In genomic region chr6:34720447-34720846, GRCm38 (mm10) we compare ENCODE assay signal across 15 mouse cellular contexts. TPM values are rescaled to one million over a fixed set of nuclear protein-coding genes. Genes with fewer than 3 reads are reported as not detected.
DNase-seq lines count a peak whose midpoint lies in the region; ATAC-seq and TF ChIP-seq lines count a peak whose summit lies in the region.
"Had no signal": no experiment of that assay in that cellular context is flagged by ENCODE, and none has a peak within 500 bp of the region (broad histone marks: within the 10 kb centered on the region; RNA-seq: fewer than 3 reads in every experiment).

No protein-coding gene starts in this region.

- H3K9me3 ChIP-seq in kidney, embryonic 16.5 days (ENCODE audit: low read length), result peaks cover 5% of the 10 kb centered on the region; the same call in 1 of the 2 replicates
- no peaks in the 10 kb centered on the region for H3K9me3 ChIP-seq in heart, embryonic 15.5 days (replicated peaks)
- H3K9me3 ChIP-seq: neural tube, embryonic 13.5 days had no signal

- peak; percentile 56 for DNase-seq in kidney, adult 2 months
- peak; percentile 47 for DNase-seq in adipocyte (ENCODE audit: low spot score)
- DNase-seq in lung, postnatal 14 days, result peak; percentile 73
- DNase-seq in embryo, embryonic 10.5 days (ENCODE audit: low spot score), result no peak
- no peak for DNase-seq in left cerebral cortex, adult 8-10 months (ENCODE audit: low spot score in 2 of 2)
- DNase-seq: cerebellum, adult 11 months; midbrain, embryonic 14.5 days; right cerebral cortex, adult 18-20 months had no signal

- no peak overlapping the region for H3K4me2 ChIP-seq in kidney, embryonic 16.5 days (replicated peaks; ENCODE audit: low read depth, low read length)
- H3K4me2 ChIP-seq in heart, embryonic 15.5 days, result no peak overlapping the region
- H3K4me2 ChIP-seq: neural tube, embryonic 13.5 days had no signal

- no peak overlapping the region for H3K27ac ChIP-seq in kidney, adult 2 months (ENCODE audit: insufficient read depth, low read depth, low read length)
- H3K27ac ChIP-seq in kidney, embryonic 16.5 days (ENCODE audit: low read length), result no peak overlapping the region; the same call in 1 of the 2 replicates
- peak overlapping the region; percentile 35; the same call in 1 of the 2 replicates for H3K27ac ChIP-seq in heart, embryonic 15.5 days
- H3K27ac ChIP-seq: forebrain, embryonic 10.5 days; left cerebral cortex, adult 2 months; liver, embryonic 14.5 days; neural tube, embryonic 13.5 days had no signal

- no peak overlapping the region for H3K4me3 ChIP-seq in kidney, adult 2 months (ENCODE audit: insufficient read depth, low read depth, low read length)
- H3K4me3 ChIP-seq in kidney, embryonic 16.5 days (ENCODE audit: low read length), result no peak overlapping the region
- H3K4me3 ChIP-seq in heart, embryonic 15.5 days, result no peak overlapping the region
- H3K4me3 ChIP-seq: forebrain, embryonic 10.5 days; left cerebral cortex, adult 2 months; neural tube, embryonic 13.5 days had no signal

- peaks cover 9% of the 10 kb centered on the region; the same call in 1 of the 2 replicates for H3K4me1 ChIP-seq in kidney, adult 2 months (ENCODE audit: control insufficient read depth, insufficient read depth, low read length)
- H3K4me1 ChIP-seq in kidney, embryonic 16.5 days (ENCODE audit: insufficient read depth, low read length), result peaks cover 43% of the 10 kb centered on the region
- peaks cover 64% of the 10 kb centered on the region for H3K4me1 ChIP-seq in heart, embryonic 15.5 days (replicated peaks)
- H3K4me1 ChIP-seq: neural tube, embryonic 13.5 days had no signal

- 46% methylated on average over 4 of the region's 4 CpGs for WGBS in kidney, adult 2 months
- WGBS in kidney, embryonic 16.5 days, result 34% methylated on average over 4 of the region's 4 CpGs
- 56% methylated on average over 4 of the region's 4 CpGs for WGBS in heart, embryonic 15.5 days

- H3K9ac ChIP-seq in kidney, embryonic 16.5 days (replicated peaks; ENCODE audit: low read length), result no peak overlapping the region; the same call in 1 of the 2 replicates
- 0 out of 2 replicates have a peak overlapping the region, but pooled peaks have one; percentile 36 for H3K9ac ChIP-seq in heart, embryonic 15.5 days
- H3K9ac ChIP-seq: liver, embryonic 14.5 days; neural tube, embryonic 13.5 days had no signal

- H3K36me3 ChIP-seq in kidney, adult 2 months (ENCODE audit: control insufficient read depth, insufficient read depth, low read length), result no peaks in the 10 kb centered on the region
- no peaks in the 10 kb centered on the region for H3K36me3 ChIP-seq in kidney, embryonic 16.5 days (ENCODE audit: insufficient read depth, low read length)
- H3K36me3 ChIP-seq in heart, embryonic 15.5 days, result peaks cover 6% of the 10 kb centered on the region; the same call in 1 of the 2 replicates
- H3K36me3 ChIP-seq: neural tube, embryonic 13.5 days had no signal

- TF ChIP-seq POLR2A in kidney, adult 2 months (IDR thresholded peaks at IDR 0.05; ENCODE audit: low read depth, low read length), result no peak

- ATAC-seq in kidney, embryonic 16.5 days (ENCODE audit: low FRiP score, low TSS enrichment), result no peak
- ATAC-seq in heart, embryonic 15.5 days (replicated peaks; ENCODE audit: insufficient number of reproducible peaks, insufficient read depth, low FRiP score, low read depth), result 0 out of 2 replicates have a peak, but pooled peaks have one; percentile 37
- ATAC-seq: intestine, postnatal 0 days had no signal

- no peak for TF ChIP-seq CTCF in kidney, adult 2 months (conservative IDR thresholded peaks at IDR 0.05; ENCODE audit: insufficient read depth, insufficient read length, low read depth, low read length)

- H3K27me3 ChIP-seq in kidney, adult 2 months (replicated peaks; ENCODE audit: control insufficient read depth, insufficient read depth, low read length), result no peaks in the 10 kb centered on the region
- no peaks in the 10 kb centered on the region for H3K27me3 ChIP-seq in kidney, embryonic 16.5 days (ENCODE audit: insufficient read depth, low read length)
- no peaks in the 10 kb centered on the region for H3K27me3 ChIP-seq in heart, embryonic 15.5 days
- H3K27me3 ChIP-seq: neural tube, embryonic 13.5 days had no signal

RNA-seq across cellular contexts. Expression of gene Agbl3, which starts 59.8 kb away (rescaled TPM):
- polyA plus RNA-seq in kidney, adult 2 months (2012; rRNA removed), result 10.2 and 13.1 TPM in 2 replicates
- polyA plus RNA-seq in kidney, embryonic 16.5 days (2015; fragmentation: Nextera tagmentation; extraction: Ambion mirVana), result 4.7 TPM in 2 replicates
- polyA plus RNA-seq in heart, embryonic 15.5 days (2015; fragmentation: Nextera tagmentation; extraction: Ambion mirVana), result 4.2 and 5.2 TPM in 2 replicates
- total RNA-seq in left cerebral cortex, adult 8-10 months (2022), result 10 to 100 TPM; 14.4 to 18.7 (median 15.8) TPM

Comparison
In these comparisons a context has a peak if more than half of its experiments do, and no peak if none do; other contexts are left out.
1. DNase-seq: peak in kidney, adult 2 months (single experiment), adipocyte (single experiment) and lung, postnatal 14 days (single experiment); none in embryo, embryonic 10.5 days (single experiment) and left cerebral cortex, adult 8-10 months (0 of 2).